Mouse (Mus musculus) megakaryocyte, embryonic 14.5 days (primary cell): ENCODE data around the gene Dhtkd1.

Experiments
- FLI1 ChIP-seq: IDR thresholded peaks from 2 replicates; pipeline ENCODE4 v1.6.1; 2012; ENCODE audit warnings: low read length, inconsistent platforms, mixed read lengths
- GATA1 ChIP-seq: IDR thresholded peaks from 3 replicates; pipeline ENCODE4 v1.6.1; 2012; ENCODE audit warnings: mixed read lengths, low read length, inconsistent platforms, borderline replicate concordance

GRCm38 (mm10) chr2:5851866-5852265 lies 90.7 kb downstream of the Dhtkd1 start:
- no peak for TF ChIP-seq GATA1
- no peak for TF ChIP-seq FLI1
